Mouse (Mus musculus): ENCODE data around the gene Morc2a. TPM values are rescaled to one million over a fixed set of nuclear protein-coding genes. Genes with fewer than 3 reads are reported as not detected.

Morc2a gene
- total RNA-seq, 1 experiment, result 36.3 TPM

DNA sequence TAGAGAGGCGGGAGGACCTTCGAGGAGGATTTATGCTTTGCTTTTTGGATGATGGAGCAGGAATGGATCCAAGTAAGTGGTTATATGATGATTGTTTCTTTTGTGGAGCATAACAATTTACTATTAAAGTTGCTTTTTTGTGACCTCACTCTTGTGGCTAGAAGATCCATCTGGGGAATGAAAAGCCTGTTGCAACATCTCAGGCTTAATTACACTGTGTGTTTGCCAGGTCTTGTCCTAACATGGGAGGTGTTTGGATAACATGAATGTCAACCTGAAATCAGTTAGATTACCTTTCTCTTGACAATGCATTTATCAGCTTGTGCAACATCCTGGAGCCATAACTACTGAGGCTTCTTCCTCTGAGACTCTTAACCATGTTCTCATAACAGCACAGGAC is 19.8 kb downstream of the Morc2a start:
- in situ Hi-C loops (cut with MboI; ENCODE audit: low sequenced_read_pairs in 2 of 2, unreplicated experiment in 2 of 2), result no loop called here
- no peaks in the 10 kb centered on the region; a peak in 1 of 4 replicates for H3K4me1 ChIP-seq (ENCODE audit: control insufficient read depth in 2 of 2, insufficient read depth in 2 of 2, low read length in 2 of 2, poor library complexity in 1 of 2)
- H3K4me3 ChIP-seq (ENCODE audit: insufficient read depth in 1 of 2, low read depth in 1 of 2, low read length in 2 of 2, poor library complexity in 1 of 2, severe bottlenecking in 1 of 2), result no peak overlapping the region
- DNase-seq (ENCODE audit: low read depth, low spot score), result no peak
- H3K9me3 ChIP-seq (ENCODE audit: control insufficient read depth, insufficient read depth, low read depth, low read length), result no peaks in the 10 kb centered on the region
- no peak overlapping the region for H3K27ac ChIP-seq (ENCODE audit: insufficient read depth, low read depth, low read length, poor library complexity, severe bottlenecking)
- no peak overlapping the region for H3K9ac ChIP-seq (ENCODE audit: insufficient read depth, low read depth, low read length, poor library complexity, severe bottlenecking)
- TF ChIP-seq MAFK (IDR thresholded peaks at IDR 0.05; ENCODE audit: insufficient read depth, low read depth, low read length) (no peak), HCFC1 (IDR thresholded peaks at IDR 0.05; ENCODE audit: borderline replicate concordance, insufficient read depth, low read length) (no peak), ZC3H11A (IDR thresholded peaks at IDR 0.05; ENCODE audit: borderline replicate concordance, low read depth, low read length) (no peak), ZNF384 (IDR thresholded peaks at IDR 0.05; ENCODE audit: low read depth, low read length) (no peak), CHD2 (IDR thresholded peaks at IDR 0.05; ENCODE audit: low read depth, low read length) (no peak)
- peaks cover 4% of the 10 kb centered on the region for H3K36me3 ChIP-seq (ENCODE audit: control insufficient read depth, insufficient read depth, low read length, poor library complexity, severe bottlenecking)

- DNase-seq (ENCODE audit: low read depth, low spot score), result no peak
- Histone ChIP-seq H3K36me3 (ENCODE audit: control insufficient read depth, insufficient read depth, low read length, poor library complexity, severe bottlenecking) (peaks cover 11% of the 10 kb centered on the region), H3K9ac (ENCODE audit: insufficient read depth, low read depth, low read length, poor library complexity, severe bottlenecking) (no peak overlapping the region), H3K9me3 (ENCODE audit: control insufficient read depth, insufficient read depth, low read depth, low read length) (no peaks in the 10 kb centered on the region), H3K27ac (ENCODE audit: insufficient read depth, low read depth, low read length, poor library complexity, severe bottlenecking) (no peak overlapping the region), H3K4me1 (ENCODE audit: control insufficient read depth in 2 of 2, insufficient read depth in 2 of 2, low read length in 2 of 2, poor library complexity in 1 of 2) (no peaks in the 10 kb centered on the region; a peak in 1 of 4 replicates), H3K4me3 (ENCODE audit: insufficient read depth in 1 of 2, low read depth in 1 of 2, low read length in 2 of 2, poor library complexity in 1 of 2, severe bottlenecking in 1 of 2) (no peak overlapping the region)
- in situ Hi-C loops (cut with MboI; ENCODE audit: low sequenced_read_pairs in 2 of 2, unreplicated experiment in 2 of 2), result no loop called here
- no peak for TF ChIP-seq CHD2 (IDR thresholded peaks at IDR 0.05; ENCODE audit: low read depth, low read length)
- TF ChIP-seq ZC3H11A (IDR thresholded peaks at IDR 0.05; ENCODE audit: borderline replicate concordance, low read depth, low read length), result no peak
- TF ChIP-seq ZNF384 (IDR thresholded peaks at IDR 0.05; ENCODE audit: low read depth, low read length), result no peak
- no peak for TF ChIP-seq HCFC1 (IDR thresholded peaks at IDR 0.05; ENCODE audit: borderline replicate concordance, insufficient read depth, low read length)
- TF ChIP-seq MAFK (IDR thresholded peaks at IDR 0.05; ENCODE audit: insufficient read depth, low read depth, low read length), result no peak
Measured at GRCm38 (mm10) chr11:3669849-3670248, 20.9 kb downstream of the Morc2a start.

DNA sequence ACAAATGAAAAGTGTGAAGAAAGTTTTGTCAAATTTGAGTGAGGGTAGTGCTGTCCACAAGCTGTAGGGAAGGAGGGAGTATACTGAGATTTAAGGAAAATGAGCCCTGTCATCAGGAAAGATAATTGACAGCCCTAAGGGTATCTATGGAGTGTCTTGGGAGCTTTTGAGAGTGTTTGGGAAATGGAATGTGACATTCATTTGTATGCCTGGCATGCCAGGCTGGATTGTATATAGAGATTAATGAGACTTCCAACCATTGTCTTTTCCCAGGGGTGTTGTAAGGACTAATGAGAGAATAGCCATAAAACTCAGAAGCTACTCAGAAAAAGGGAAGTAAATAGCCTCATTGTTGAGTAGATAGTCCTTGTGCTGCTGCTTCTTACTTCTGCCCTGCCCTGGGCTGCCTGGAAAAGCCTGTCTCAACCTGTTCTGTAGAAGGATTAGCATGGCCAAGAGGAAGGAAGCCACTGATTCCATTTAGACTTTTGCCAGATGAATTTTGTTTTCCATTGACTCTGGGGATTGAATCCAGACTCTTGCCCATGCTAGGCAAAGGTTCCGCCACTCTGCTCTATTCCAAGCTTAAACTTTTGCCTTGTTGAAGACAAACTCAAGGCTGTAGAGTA is 22.1 kb downstream of the Morc2a start:
- TF ChIP-seq ZC3H11A (IDR thresholded peaks at IDR 0.05; ENCODE audit: borderline replicate concordance, low read depth, low read length) (no peak), HCFC1 (IDR thresholded peaks at IDR 0.05; ENCODE audit: borderline replicate concordance, insufficient read depth, low read length) (no peak), MAFK (IDR thresholded peaks at IDR 0.05; ENCODE audit: insufficient read depth, low read depth, low read length) (no peak), ZNF384 (IDR thresholded peaks at IDR 0.05; ENCODE audit: low read depth, low read length) (no peak), CHD2 (IDR thresholded peaks at IDR 0.05; ENCODE audit: low read depth, low read length) (no peak)
- Histone ChIP-seq H3K27ac (ENCODE audit: insufficient read depth, low read depth, low read length, poor library complexity, severe bottlenecking) (no peak overlapping the region), H3K9me3 (ENCODE audit: control insufficient read depth, insufficient read depth, low read depth, low read length) (no peaks in the 10 kb centered on the region), H3K4me3 (ENCODE audit: insufficient read depth in 1 of 2, low read depth in 1 of 2, low read length in 2 of 2, poor library complexity in 1 of 2, severe bottlenecking in 1 of 2) (no peak overlapping the region), H3K36me3 (ENCODE audit: control insufficient read depth, insufficient read depth, low read length, poor library complexity, severe bottlenecking) (peaks cover 20% of the 10 kb centered on the region), H3K4me1 (ENCODE audit: control insufficient read depth in 2 of 2, insufficient read depth in 2 of 2, low read length in 2 of 2, poor library complexity in 1 of 2) (no peaks in the 10 kb centered on the region; a peak in 1 of 4 replicates), H3K9ac (ENCODE audit: insufficient read depth, low read depth, low read length, poor library complexity, severe bottlenecking) (no peak overlapping the region)
- in situ Hi-C loops (cut with MboI; ENCODE audit: low sequenced_read_pairs in 2 of 2, unreplicated experiment in 2 of 2), result no loop called here
- DNase-seq (ENCODE audit: low read depth, low spot score), result no peak

DNA sequence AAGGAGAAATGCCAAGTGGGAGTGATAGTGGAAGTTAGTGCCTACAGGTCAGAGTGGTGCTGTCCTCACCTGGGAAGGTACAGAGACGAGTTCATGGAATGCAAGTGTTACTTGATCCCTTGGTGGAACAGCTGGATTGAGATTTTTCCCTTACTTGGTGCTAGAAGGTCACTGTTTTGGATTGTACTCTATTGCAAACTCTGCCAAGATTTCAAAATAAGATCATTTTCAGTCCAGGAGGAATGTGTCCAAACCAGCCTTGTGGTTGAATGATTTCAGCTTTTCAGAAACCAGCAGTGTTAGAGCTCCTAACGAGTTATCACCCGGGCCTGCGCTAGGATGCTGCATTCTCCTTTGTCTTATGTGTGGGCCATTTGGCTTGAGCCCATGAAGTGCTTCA is 25.6 kb downstream of the Morc2a start:
- in situ Hi-C loops (cut with MboI; ENCODE audit: low sequenced_read_pairs in 2 of 2, unreplicated experiment in 2 of 2), result no loop called here
- no peak for DNase-seq (ENCODE audit: low read depth, low spot score)
- no peak overlapping the region for H3K9ac ChIP-seq (ENCODE audit: insufficient read depth, low read depth, low read length, poor library complexity, severe bottlenecking)
- no peak for TF ChIP-seq CHD2 (IDR thresholded peaks at IDR 0.05; ENCODE audit: low read depth, low read length)
- TF ChIP-seq ZNF384 (IDR thresholded peaks at IDR 0.05; ENCODE audit: low read depth, low read length), result no peak
- no peak for TF ChIP-seq MAFK (IDR thresholded peaks at IDR 0.05; ENCODE audit: insufficient read depth, low read depth, low read length)
- no peak for TF ChIP-seq HCFC1 (IDR thresholded peaks at IDR 0.05; ENCODE audit: borderline replicate concordance, insufficient read depth, low read length)
- no peak for TF ChIP-seq ZC3H11A (IDR thresholded peaks at IDR 0.05; ENCODE audit: borderline replicate concordance, low read depth, low read length)
- no peaks in the 10 kb centered on the region for H3K4me1 ChIP-seq (ENCODE audit: control insufficient read depth in 2 of 2, insufficient read depth in 2 of 2, low read length in 2 of 2, poor library complexity in 1 of 2)
- no peak overlapping the region for H3K4me3 ChIP-seq (ENCODE audit: insufficient read depth in 1 of 2, low read depth in 1 of 2, low read length in 2 of 2, poor library complexity in 1 of 2, severe bottlenecking in 1 of 2)
- H3K9me3 ChIP-seq (ENCODE audit: control insufficient read depth, insufficient read depth, low read depth, low read length), result no peaks in the 10 kb centered on the region
- no peak overlapping the region for H3K27ac ChIP-seq (ENCODE audit: insufficient read depth, low read depth, low read length, poor library complexity, severe bottlenecking)
- peaks cover 39% of the 10 kb centered on the region for H3K36me3 ChIP-seq (ENCODE audit: control insufficient read depth, insufficient read depth, low read length, poor library complexity, severe bottlenecking)
